Mouse (Mus musculus) embryo, embryonic 9.5 days (tissue): ENCODE results near the gene Vipr1.

Experiments
- DNase-seq: peaks from one replicate; pipeline ENCODE4 v3.0.0-alpha.2; 2017; ENCODE audit errors: extremely low spot score

Gene Vipr1

DNA sequence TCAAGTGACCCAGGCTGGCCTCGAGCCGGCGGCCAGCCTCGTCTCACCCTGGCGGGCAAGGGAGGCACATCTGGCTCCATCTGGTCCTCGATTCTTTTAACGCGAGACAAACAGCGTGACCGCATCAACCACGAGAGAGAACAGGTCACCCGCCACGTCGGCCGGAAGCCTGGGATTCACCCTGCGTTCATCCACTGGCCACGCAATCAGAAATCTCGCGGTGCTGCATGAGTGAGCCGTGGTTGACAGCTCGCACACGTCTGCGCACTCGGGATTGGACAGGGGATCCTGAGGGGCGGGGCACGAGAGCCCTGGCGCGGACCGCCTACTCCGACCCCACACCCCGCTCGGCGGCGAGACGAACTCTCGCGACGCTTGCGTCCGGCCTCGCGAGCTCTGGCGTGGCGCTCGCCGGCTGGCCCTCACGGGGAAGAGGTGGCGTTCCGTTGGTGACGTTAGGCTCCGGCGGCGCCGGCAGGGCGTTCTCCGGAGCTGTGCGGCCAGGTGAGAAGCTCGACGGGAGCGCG, 76.3 kb downstream of the Vipr1 start, which contains the start of gene Nktr:
Gene Nktr, plus strand, starts transcription at position 378 of the 527 bp plus-strand sequence.
- DNase-seq = peak; percentile 97

DNA sequence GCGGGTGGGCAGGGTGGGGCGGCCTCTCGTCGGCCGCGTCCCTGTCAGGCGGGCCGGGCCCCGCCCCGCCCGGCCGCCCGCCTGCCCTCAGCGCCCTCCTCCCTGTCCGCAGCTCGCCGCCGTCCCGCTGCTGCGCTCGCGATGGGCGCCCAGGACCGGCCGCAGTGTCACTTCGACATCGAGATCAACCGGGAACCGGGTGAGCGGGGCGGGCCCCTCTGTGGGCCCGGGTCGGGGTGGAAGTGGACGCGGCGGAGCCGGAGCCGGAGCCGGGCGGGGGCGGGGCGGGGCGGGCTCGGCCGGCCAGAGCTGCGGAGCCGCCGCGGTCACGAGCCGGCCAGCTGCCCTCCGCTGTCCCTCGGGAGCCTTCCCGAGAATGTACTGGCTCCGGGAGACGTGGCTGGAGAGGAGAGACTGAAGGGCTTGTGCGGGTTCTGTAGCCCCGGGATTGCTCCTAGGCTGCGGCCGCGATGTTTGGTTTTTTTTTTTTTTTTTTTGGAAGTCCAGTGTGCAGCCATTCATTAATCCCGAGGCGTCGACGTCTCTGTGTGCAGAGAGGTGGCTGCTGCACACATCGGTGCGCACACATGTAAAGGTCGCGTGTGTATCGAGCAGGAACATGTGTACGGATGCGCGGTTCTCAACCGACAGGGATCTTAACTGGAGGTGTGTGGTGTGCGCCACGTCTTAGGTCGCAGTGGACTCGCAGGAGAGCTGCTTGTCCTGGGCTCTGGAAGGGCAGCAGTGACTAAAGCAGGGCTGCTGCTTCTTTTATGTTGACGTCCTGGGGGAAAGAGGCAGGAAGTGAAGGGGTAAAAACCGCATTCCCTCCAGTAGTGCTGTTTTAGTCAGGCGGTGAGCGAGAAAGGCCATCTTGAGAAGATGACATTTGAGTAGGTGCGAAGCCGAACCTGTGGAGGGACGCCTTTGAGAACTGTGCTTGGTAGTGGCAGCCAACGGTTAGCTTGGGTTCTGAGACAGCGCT, 77.1 kb downstream of the Vipr1 start:
- peak; percentile 54 for DNase-seq
